Mouse (Mus musculus): Measurements from ENCODE around the gene Tgif1. TPM values are rescaled to one million over a fixed set of nuclear protein-coding genes. Genes with fewer than 3 reads are reported as not detected.

Gene Tgif1
- 10 to 100 TPM; 28.3 to 30.5 TPM for total RNA-seq (2023)

GRCm38 (mm10) chr17:70853436-70853905, at the start of gene Tgif1:
Gene Tgif1 (minus strand): TSS chr17:70853546.

Other genes with a start within 250 kb of the Tgif1 start
- gene Myom1, start 149.1 kb upstream of the Tgif1 start, total RNA-seq (2023) = 1 to 10 TPM; 1.6 to 2.8 TPM
- 100 to 1,000 TPM; 368 to 380 TPM for gene Myl12a, start 149.3 kb upstream of the Tgif1 start, total RNA-seq (2023)

Data from neutrophil, adult 83 days (primary cell).